Mouse (Mus musculus) adrenal gland, postnatal 14 days (tissue): ENCODE results near the gene Cypt1. TPM values are rescaled to one million over a fixed set of nuclear protein-coding genes. Genes with fewer than 3 reads are reported as not detected.

Source experiments
- DNase-seq: peaks from one replicate; pipeline ENCODE4 v3.0.0; 2021; ENCODE audit warnings: mixed read lengths
- long read RNA-seq, 2 experiments: library from polyadenylated mRNA; stranded (forward); transcript quantifications; one replicate each; pipeline ENCODE4 v2.0.0; 2021
- total RNA-seq: library from RNA; stranded (reverse); gene quantifications from 2 replicates; pipeline ENCODE4 v1.2.3, GENCODE M21; 2021

Cypt1 gene
- not detected in 2 replicates for total RNA-seq
- long read RNA-seq, experiment 1: 0 reads
- long read RNA-seq, experiment 2: 0 reads

GRCm38 (mm10) chrX:16522569-16522968 lies at the start of gene Cypt1:
Gene Cypt1 (plus strand): TSS chrX:16522869.
- no peak for DNase-seq

GRCm38 (mm10) chrX:16546806-16547205 lies 24.1 kb downstream of the Cypt1 start:
- DNase-seq: peak; percentile 10

- no peak for DNase-seq
These were observed 34.4 kb downstream of the Cypt1 start for GRCm38 (mm10) chrX:16557061-16557460.

- peak; percentile 4 for DNase-seq
These were observed 35.8 kb downstream of the Cypt1 start for GRCm38 (mm10) chrX:16558501-16558900.

Other genes starting within 250 kb of the Cypt1 start
- gene Maoa, start 96.8 kb downstream of the Cypt1 start, total RNA-seq: 17.7 and 25.9 TPM in 2 replicates